Mouse (Mus musculus) effector memory CD4-positive, alpha-beta T cell, adult 5 months (primary cell): Measurements from ENCODE around the gene Il34. TPM values are rescaled to one million over a fixed set of nuclear protein-coding genes. Genes with fewer than 3 reads are reported as not detected.

ENCODE experiments used
- polyA plus RNA-seq: library from polyadenylated mRNA; unstranded; fragments of 100-300 nt; shearing (Covaris generic); gene quantifications from one replicate; pipeline ENCODE4 v1.2.1, GENCODE M21; 2017

Il34 gene
- not detected for polyA plus RNA-seq

DNA sequence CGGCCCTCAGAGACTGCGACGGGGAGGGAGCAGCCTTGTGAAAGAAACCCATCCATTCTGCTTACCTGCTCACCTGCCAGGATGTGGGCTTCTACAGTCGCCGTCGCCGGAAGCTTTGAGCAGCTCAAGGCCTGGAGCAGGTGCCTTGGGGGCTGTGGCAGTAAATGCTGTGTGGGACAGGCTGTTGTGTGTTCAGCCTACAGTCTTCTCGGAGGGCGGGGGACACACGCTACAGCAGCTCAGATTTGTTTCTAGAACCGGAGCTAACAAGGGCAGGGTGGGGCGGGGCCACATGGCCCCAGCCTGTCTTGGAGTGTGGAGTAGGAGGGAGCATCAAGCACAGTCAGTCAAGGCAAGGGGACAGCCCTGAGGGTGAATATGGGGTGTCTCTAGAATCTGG is at the start of gene Il34:
Gene Il34, minus strand, starts transcription at position 256 of the 400 bp plus-strand sequence.

GRCm38 (mm10) chr8:110846405-110847170 is 40.9 kb upstream of the Il34 start, which contains the start of the genes Cog4 and Sf3b3:
TSS of gene Cog4 (plus strand) at chr8:110846600.
TSS of gene Sf3b3 (minus strand) at chr8:110846787.

GRCm38 (mm10) chr8:110720685-110721598 is 84.8 kb downstream of the Il34 start, which contains the start of gene Mtss1l:
TSS of gene Mtss1l (plus strand) at chr8:110721476.

Other genes with a start within 250 kb of the Il34 start
- gene Vac14, start 187.3 kb downstream of the Il34 start, polyA plus RNA-seq, result 46.4 TPM
- gene Mtss1l, start 84.4 kb downstream of the Il34 start, polyA plus RNA-seq, result not detected
- gene Cog4, start 40.7 kb upstream of the Il34 start, polyA plus RNA-seq, result 41.6 TPM
- gene Sf3b3, start 40.9 kb upstream of the Il34 start, polyA plus RNA-seq, result 158 TPM
- gene Fuk, start 96.6 kb upstream of the Il34 start, polyA plus RNA-seq, result 5.6 TPM
- gene St3gal2, start 114.0 kb upstream of the Il34 start, polyA plus RNA-seq, result 13.2 TPM
- 17.8 TPM for gene Ddx19a, start 191.9 kb upstream of the Il34 start, polyA plus RNA-seq
- 17.8 TPM for gene Ddx19b, start 225.8 kb upstream of the Il34 start, polyA plus RNA-seq
- gene Aars, start 227.2 kb upstream of the Il34 start, polyA plus RNA-seq, result 42.9 TPM